Mouse (Mus musculus): ENCODE measurements around the gene Ntn4. TPM values are rescaled to one million over a fixed set of nuclear protein-coding genes. Genes with fewer than 3 reads are reported as not detected.

Ntn4 gene
- polyA plus RNA-seq, 1 experiment from 2014 or later: 0.50 TPM

- ATAC-seq: no peak
- no peak overlapping the region for H3K4me3 ChIP-seq (ENCODE audit: low read depth, low read length)
- H3K9me3 ChIP-seq (replicated peaks; ENCODE audit: control insufficient read depth, low read length, poor library complexity, severe bottlenecking): no peaks in the 10 kb centered on the region
- 51% methylated on average over 5 of the region's 5 CpGs for WGBS
- H3K27ac ChIP-seq (ENCODE audit: low read length): no peak overlapping the region
- H3K4me1 ChIP-seq (ENCODE audit: control insufficient read depth, insufficient read depth, low read length): 0 out of 2 replicates have a peak, but pooled peaks cover 5% of the 10 kb centered on the region
- H3K27me3 ChIP-seq (ENCODE audit: control insufficient read depth, insufficient read depth, low read depth, low read length): no peaks in the 10 kb centered on the region
- no peaks in the 10 kb centered on the region for H3K36me3 ChIP-seq (ENCODE audit: control insufficient read depth, insufficient read depth, low read length)
- no peak overlapping the region for H3K9ac ChIP-seq (ENCODE audit: low read depth, low read length)
- no peak overlapping the region for H3K4me2 ChIP-seq (ENCODE audit: low read length)
Observed at GRCm38 (mm10) chr10:93728131-93728530, 87.7 kb downstream of the Ntn4 start.

GRCm38 (mm10) chr10:93730514-93730913, 90.0 kb downstream of the Ntn4 start:
- no peak for ATAC-seq
- 82% methylated on average over 6 of the region's 6 CpGs for WGBS
- no peak overlapping the region for H3K4me2 ChIP-seq (ENCODE audit: low read length)

GRCm38 (mm10) chr10:93731248-93731691, 90.8 kb downstream of the Ntn4 start:
- ATAC-seq: no peak
- Histone ChIP-seq H3K4me1 (ENCODE audit: control insufficient read depth, insufficient read depth, low read length) (peaks cover 2% of the 10 kb centered on the region; the same call in 1 of the 2 replicates), H3K9ac (ENCODE audit: low read depth, low read length) (no peak overlapping the region), H3K27me3 (ENCODE audit: control insufficient read depth, insufficient read depth, low read depth, low read length) (no peaks in the 10 kb centered on the region), H3K4me2 (ENCODE audit: low read length) (no peak overlapping the region), H3K4me3 (ENCODE audit: low read depth, low read length) (no peak overlapping the region), H3K27ac (ENCODE audit: low read length) (no peak overlapping the region), H3K36me3 (ENCODE audit: control insufficient read depth, insufficient read depth, low read length) (no peaks in the 10 kb centered on the region), H3K9me3 (replicated peaks; ENCODE audit: control insufficient read depth, low read length, poor library complexity, severe bottlenecking) (no peaks in the 10 kb centered on the region)
- 86% methylated on average over 9 of the region's 9 CpGs for WGBS

More at GRCm38 (mm10) chr10:93730514-93730913, 90.0 kb downstream of the Ntn4 start:
- no peaks in the 10 kb centered on the region for H3K27me3 ChIP-seq (ENCODE audit: control insufficient read depth, insufficient read depth, low read depth, low read length)
- H3K9me3 ChIP-seq (replicated peaks; ENCODE audit: control insufficient read depth, low read length, poor library complexity, severe bottlenecking): no peaks in the 10 kb centered on the region
- no peaks in the 10 kb centered on the region for H3K36me3 ChIP-seq (ENCODE audit: control insufficient read depth, insufficient read depth, low read length)
- no peak overlapping the region for H3K4me3 ChIP-seq (ENCODE audit: low read depth, low read length)
- no peak overlapping the region for H3K27ac ChIP-seq (ENCODE audit: low read length)
- no peaks in the 10 kb centered on the region for H3K4me1 ChIP-seq (ENCODE audit: control insufficient read depth, insufficient read depth, low read length)
- no peak overlapping the region for H3K9ac ChIP-seq (ENCODE audit: low read depth, low read length)

GRCm38 (mm10) chr10:93736114-93736645, 95.7 kb downstream of the Ntn4 start:
- no peak for ATAC-seq
- Histone ChIP-seq H3K4me1 (ENCODE audit: control insufficient read depth, insufficient read depth, low read length) (peaks cover 3% of the 10 kb centered on the region; the same call in 1 of the 2 replicates), H3K36me3 (ENCODE audit: control insufficient read depth, insufficient read depth, low read length) (no peaks in the 10 kb centered on the region), H3K9me3 (replicated peaks; ENCODE audit: control insufficient read depth, low read length, poor library complexity, severe bottlenecking) (0 out of 2 replicates have a peak, but pooled peaks cover 2% of the 10 kb centered on the region), H3K4me3 (ENCODE audit: low read depth, low read length) (no peak overlapping the region), H3K9ac (ENCODE audit: low read depth, low read length) (no peak overlapping the region), H3K4me2 (ENCODE audit: low read length) (no peak overlapping the region), H3K27me3 (ENCODE audit: control insufficient read depth, insufficient read depth, low read depth, low read length) (no peaks in the 10 kb centered on the region), H3K27ac (ENCODE audit: low read length) (no peak overlapping the region)
- 22% methylated on average over 6 of the region's 6 CpGs for WGBS

GRCm38 (mm10) chr10:93737080-93737479, 96.6 kb downstream of the Ntn4 start:
- Histone ChIP-seq H3K27ac (ENCODE audit: low read length) (no peak overlapping the region), H3K27me3 (ENCODE audit: control insufficient read depth, insufficient read depth, low read depth, low read length) (no peaks in the 10 kb centered on the region), H3K4me1 (ENCODE audit: control insufficient read depth, insufficient read depth, low read length) (peaks cover 3% of the 10 kb centered on the region; the same call in 1 of the 2 replicates), H3K4me3 (ENCODE audit: low read depth, low read length) (no peak overlapping the region), H3K9ac (ENCODE audit: low read depth, low read length) (no peak overlapping the region), H3K9me3 (replicated peaks; ENCODE audit: control insufficient read depth, low read length, poor library complexity, severe bottlenecking) (0 out of 2 replicates have a peak, but pooled peaks cover 2% of the 10 kb centered on the region), H3K36me3 (ENCODE audit: control insufficient read depth, insufficient read depth, low read length) (no peaks in the 10 kb centered on the region), H3K4me2 (ENCODE audit: low read length) (no peak overlapping the region)
- ATAC-seq: no peak
- whole genome bisulfite sequencing: 60% methylated on average over 5 of the region's 5 CpGs

GRCm38 (mm10) chr10:93741446-93742096, 101.1 kb downstream of the Ntn4 start:
- Histone ChIP-seq H3K4me3 (ENCODE audit: low read depth, low read length) (no peak overlapping the region), H3K27ac (ENCODE audit: low read length) (no peak overlapping the region), H3K9me3 (replicated peaks; ENCODE audit: control insufficient read depth, low read length, poor library complexity, severe bottlenecking) (0 out of 2 replicates have a peak, but pooled peaks cover 2% of the 10 kb centered on the region), H3K36me3 (ENCODE audit: control insufficient read depth, insufficient read depth, low read length) (no peaks in the 10 kb centered on the region), H3K27me3 (ENCODE audit: control insufficient read depth, insufficient read depth, low read depth, low read length) (no peaks in the 10 kb centered on the region), H3K4me2 (ENCODE audit: low read length) (no peak overlapping the region), H3K9ac (ENCODE audit: low read depth, low read length) (no peak overlapping the region), H3K4me1 (ENCODE audit: control insufficient read depth, insufficient read depth, low read length) (no peaks in the 10 kb centered on the region)
- ATAC-seq: no peak
- 71% methylated on average over 14 of the region's 14 CpGs for WGBS

- H3K4me2 ChIP-seq (ENCODE audit: low read length): no peak overlapping the region
- no peaks in the 10 kb centered on the region for H3K4me1 ChIP-seq (ENCODE audit: control insufficient read depth, insufficient read depth, low read length)
- WGBS: 65% methylated on average over 3 of the region's 3 CpGs
- H3K27ac ChIP-seq (ENCODE audit: low read length): no peak overlapping the region
- no peak overlapping the region for H3K4me3 ChIP-seq (ENCODE audit: low read depth, low read length)
- H3K9me3 ChIP-seq (replicated peaks; ENCODE audit: control insufficient read depth, low read length, poor library complexity, severe bottlenecking): 0 out of 2 replicates have a peak, but pooled peaks cover 2% of the 10 kb centered on the region
- H3K27me3 ChIP-seq (ENCODE audit: control insufficient read depth, insufficient read depth, low read depth, low read length): no peaks in the 10 kb centered on the region
- H3K9ac ChIP-seq (ENCODE audit: low read depth, low read length): no peak overlapping the region
- no peaks in the 10 kb centered on the region for H3K36me3 ChIP-seq (ENCODE audit: control insufficient read depth, insufficient read depth, low read length)
- ATAC-seq: no peak
Observed at GRCm38 (mm10) chr10:93742097-93742446, 101.6 kb downstream of the Ntn4 start.

GRCm38 (mm10) chr10:93742598-93742997, 102.1 kb downstream of the Ntn4 start:
- Histone ChIP-seq H3K4me3 (ENCODE audit: low read depth, low read length) (no peak overlapping the region), H3K4me2 (ENCODE audit: low read length) (no peak overlapping the region)

More at GRCm38 (mm10) chr10:93742598-93742997, 102.1 kb downstream of the Ntn4 start:
- 65% methylated on average over 6 of the region's 6 CpGs for WGBS
- Histone ChIP-seq H3K36me3 (ENCODE audit: control insufficient read depth, insufficient read depth, low read length) (no peaks in the 10 kb centered on the region), H3K4me1 (ENCODE audit: control insufficient read depth, insufficient read depth, low read length) (no peaks in the 10 kb centered on the region), H3K9me3 (replicated peaks; ENCODE audit: control insufficient read depth, low read length, poor library complexity, severe bottlenecking) (0 out of 2 replicates have a peak, but pooled peaks cover 1% of the 10 kb centered on the region), H3K9ac (ENCODE audit: low read depth, low read length) (no peak overlapping the region), H3K27me3 (ENCODE audit: control insufficient read depth, insufficient read depth, low read depth, low read length) (no peaks in the 10 kb centered on the region), H3K27ac (ENCODE audit: low read length) (no peak overlapping the region)
- ATAC-seq: no peak

Data from midbrain, embryonic 16.5 days (tissue).